Comparison of ENCODE assay signal across 13 mouse cellular contexts in genomic region chr6:108249918-108250225, GRCm38 (mm10). TPM values are rescaled to one million over a fixed set of nuclear protein-coding genes. Genes with fewer than 3 reads are reported as not detected.
A peak's percentile ranks its signal among the peaks of the same experiment; 100 is the strongest.
DNase-seq lines count a peak whose midpoint lies in the region; ATAC-seq and TF ChIP-seq lines count a peak whose summit lies in the region.
"Had no signal": no experiment of that assay in that cellular context is flagged by ENCODE, and none has a peak within 500 bp of the region (broad histone marks: within the 10 kb centered on the region; RNA-seq: fewer than 3 reads in every experiment).

No protein-coding gene starts in this region.

- no peak overlapping the region for H3K9ac ChIP-seq in kidney, postnatal 0 days (ENCODE audit: low read depth, low read length)
- H3K9ac ChIP-seq in forebrain, embryonic 13.5 days, result no peak overlapping the region
- no peak overlapping the region for H3K9ac ChIP-seq in midbrain, embryonic 14.5 days (replicated peaks; ENCODE audit: low read length)
- H3K9ac ChIP-seq: heart, embryonic 13.5 days; liver, embryonic 14.5 days had no signal

- H3K9me3 ChIP-seq in kidney, postnatal 0 days (replicated peaks; ENCODE audit: low read length), result no peaks in the 10 kb centered on the region
- no peaks in the 10 kb centered on the region for H3K9me3 ChIP-seq in forebrain, embryonic 13.5 days (replicated peaks)
- H3K9me3 ChIP-seq in midbrain, embryonic 14.5 days (ENCODE audit: control insufficient read depth, low read length), result no peaks in the 10 kb centered on the region
- H3K9me3 ChIP-seq: heart, embryonic 13.5 days had no signal

- WGBS in kidney, postnatal 0 days, result 73% methylated on average over 3 of the region's 3 CpGs
- 18% methylated on average over 3 of the region's 3 CpGs for WGBS in forebrain, embryonic 13.5 days
- 35% methylated on average over 3 of the region's 3 CpGs for WGBS in midbrain, embryonic 14.5 days

- no peak for TF ChIP-seq CTCF in kidney, postnatal 0 days (IDR thresholded peaks at IDR 0.05; ENCODE audit: low read depth)
- TF ChIP-seq CTCF in cortical plate, adult 2 months (IDR thresholded peaks at IDR 0.05; ENCODE audit: extremely low read depth, insufficient read depth, low read length), result no peak

- H3K27ac ChIP-seq in kidney, postnatal 0 days, result 0 out of 2 replicates have a peak overlapping the region, but pooled peaks have one; percentile 11
- 0 out of 2 replicates have a peak overlapping the region, but pooled peaks have one; percentile 6 for H3K27ac ChIP-seq in cortical plate, adult 2 months (ENCODE audit: insufficient read depth, low read length)
- 0 out of 2 replicates have a peak overlapping the region, but pooled peaks have one; percentile 44 for H3K27ac ChIP-seq in forebrain, embryonic 13.5 days
- H3K27ac ChIP-seq in midbrain, embryonic 14.5 days (replicated peaks; ENCODE audit: low read depth, low read length), result no peak overlapping the region
- H3K27ac ChIP-seq: liver, embryonic 14.5 days had no signal

- no peaks in the 10 kb centered on the region for H3K27me3 ChIP-seq in kidney, postnatal 0 days (ENCODE audit: insufficient read depth, low read length)
- H3K27me3 ChIP-seq in forebrain, embryonic 13.5 days, result no peaks in the 10 kb centered on the region
- H3K27me3 ChIP-seq in midbrain, embryonic 14.5 days (ENCODE audit: control insufficient read depth, insufficient read depth, low read length), result no peaks in the 10 kb centered on the region
- H3K27me3 ChIP-seq: CH12.LX; heart, embryonic 13.5 days had no signal

- no peak for DNase-seq in kidney, postnatal 0 days (ENCODE audit: low spot score)
- DNase-seq in kidney, postnatal 36 days, result no peak
- peak; percentile 64 for DNase-seq in midbrain, embryonic 14.5 days
- DNase-seq in right cerebral cortex, adult 18-20 months, result no peak
- DNase-seq in right cerebral cortex, postnatal 14 days, result no peak
- DNase-seq: adrenal gland, adult 8-10 months; spleen, adult 18-20 months had no signal

- no peak for ATAC-seq in kidney, postnatal 0 days (replicated peaks; ENCODE audit: low FRiP score, low read depth)
- ATAC-seq in forebrain, embryonic 13.5 days, result no peak
- peak; percentile 54; the same call in 1 of the 2 replicates for ATAC-seq in midbrain, embryonic 14.5 days (ENCODE audit: low FRiP score, low TSS enrichment)
- ATAC-seq: inflammation-experienced regulatory T-cells, adult 6 months had no signal

- H3K4me2 ChIP-seq in kidney, postnatal 0 days (ENCODE audit: low read length), result no peak overlapping the region
- no peak overlapping the region for H3K4me2 ChIP-seq in forebrain, embryonic 13.5 days
- no peak overlapping the region for H3K4me2 ChIP-seq in midbrain, embryonic 14.5 days (ENCODE audit: low read length)
- H3K4me2 ChIP-seq: heart, embryonic 13.5 days had no signal

- no peak overlapping the region for H3K4me3 ChIP-seq in kidney, postnatal 0 days (replicated peaks; ENCODE audit: low read depth, low read length)
- H3K4me3 ChIP-seq in cortical plate, adult 2 months (ENCODE audit: insufficient read depth, low read length), result no peak overlapping the region
- H3K4me3 ChIP-seq in forebrain, embryonic 13.5 days, result no peak overlapping the region
- H3K4me3 ChIP-seq in midbrain, embryonic 14.5 days (replicated peaks; ENCODE audit: low read depth, low read length), result no peak overlapping the region
- H3K4me3 ChIP-seq: heart, embryonic 13.5 days had no signal

- TF ChIP-seq POLR2A in cortical plate, adult 2 months (IDR thresholded peaks at IDR 0.05; ENCODE audit: extremely low read depth, insufficient read depth, low read length), result no peak

- peaks cover 24% of the 10 kb centered on the region for H3K4me1 ChIP-seq in kidney, postnatal 0 days (replicated peaks; ENCODE audit: insufficient read depth, low read length)
- peaks cover 13% of the 10 kb centered on the region for H3K4me1 ChIP-seq in cortical plate, adult 2 months (ENCODE audit: control insufficient read depth, insufficient read depth, low read length)
- H3K4me1 ChIP-seq in forebrain, embryonic 13.5 days, result peaks cover 29% of the 10 kb centered on the region
- peaks cover 16% of the 10 kb centered on the region for H3K4me1 ChIP-seq in midbrain, embryonic 14.5 days (ENCODE audit: control insufficient read depth, insufficient read depth, low read length)

- H3K36me3 ChIP-seq in kidney, postnatal 0 days (ENCODE audit: insufficient read depth, low read length), result no peaks in the 10 kb centered on the region
- H3K36me3 ChIP-seq in forebrain, embryonic 13.5 days (ENCODE audit: poor library complexity, severe bottlenecking), result no peaks in the 10 kb centered on the region
- H3K36me3 ChIP-seq in midbrain, embryonic 14.5 days (ENCODE audit: control insufficient read depth, insufficient read depth, low read length), result no peaks in the 10 kb centered on the region
- H3K36me3 ChIP-seq: heart, embryonic 13.5 days had no signal

RNA-seq across cellular contexts. Expression of gene Itpr1, which starts 37.0 kb away (rescaled TPM):
- 21.2 TPM in 2 replicates for polyA plus RNA-seq in kidney, postnatal 0 days (2015; fragmentation: Nextera tagmentation; extraction: Ambion mirVana)
- polyA plus RNA-seq in cortical plate, adult 2 months (2012; rRNA removed), result 152 TPM in 2 replicates
- polyA plus RNA-seq in forebrain, embryonic 13.5 days (2015; fragmentation: Nextera tagmentation; extraction: Ambion mirVana), result 5.7 and 6.9 TPM in 2 replicates
- 3.6 and 5.5 TPM in 2 replicates for polyA plus RNA-seq in midbrain, embryonic 14.5 days (2014; fragmentation: Nextera tagmentation; extraction: Ambion mirVana)
